Mouse (Mus musculus): ENCODE measurements around the gene Smyd2. TPM values are rescaled to one million over a fixed set of nuclear protein-coding genes. Genes with fewer than 3 reads are reported as not detected.

Smyd2 gene
- polyA plus RNA-seq, 1 experiment, result not detected

DNA sequence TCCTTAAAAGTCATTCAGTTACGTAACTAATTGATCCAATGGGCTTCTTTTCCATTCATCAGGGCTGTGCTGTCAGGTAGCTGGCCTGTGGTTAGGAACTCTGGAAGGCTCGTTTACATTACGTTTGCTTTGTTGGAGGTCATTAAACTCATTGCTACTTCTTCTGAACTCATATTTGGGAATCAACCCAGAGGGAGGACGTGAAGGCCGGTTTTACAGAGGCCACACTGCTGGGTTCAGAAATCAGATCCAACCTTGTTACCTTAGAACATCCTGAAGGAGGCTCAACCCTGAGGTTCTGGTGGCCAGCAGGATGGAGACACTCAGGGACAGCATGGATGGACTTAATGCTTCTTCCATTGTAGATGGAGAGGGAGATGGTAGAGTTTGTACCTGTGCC, 70.1 kb downstream of the Smyd2 start:
- Histone ChIP-seq H3K4me1 (ENCODE audit: control insufficient read depth, insufficient read depth, low read length) (no peaks in the 10 kb centered on the region), H3K27ac (ENCODE audit: insufficient read depth, low read depth, low read length) (no peak overlapping the region), H3K4me3 (ENCODE audit: insufficient read depth, low read depth, low read length) (no peak overlapping the region)
- 88% methylated on average over 5 of the region's 5 CpGs for WGBS
- TF ChIP-seq CTCF (IDR thresholded peaks at IDR 0.05; ENCODE audit: insufficient read depth, low read depth, low read length), result no peak
- TF ChIP-seq POLR2A (IDR thresholded peaks at IDR 0.05; ENCODE audit: insufficient read depth, low read depth, low read length), result no peak

DNA sequence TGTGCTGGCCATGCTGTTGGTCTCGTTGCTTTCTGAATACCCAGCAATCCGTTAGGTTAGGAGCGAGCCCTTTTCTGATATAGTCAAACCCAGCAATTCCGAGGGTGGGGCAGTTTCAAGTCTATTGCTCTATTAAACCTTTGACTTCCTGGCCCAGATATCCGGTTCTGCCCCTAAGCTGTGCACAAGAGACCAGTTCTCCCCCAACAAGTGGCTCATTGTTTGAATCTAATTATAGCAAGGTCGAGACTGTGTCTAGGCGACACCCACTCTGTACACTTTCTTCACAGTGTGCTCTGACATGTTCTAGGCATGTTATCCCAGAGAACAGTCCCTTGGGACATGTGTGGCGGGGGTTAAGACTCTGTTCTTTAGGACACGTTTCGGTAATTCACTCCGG, 72.6 kb downstream of the Smyd2 start:
- 73% methylated on average over 11 of the region's 11 CpGs for WGBS
- Histone ChIP-seq H3K4me3 (ENCODE audit: insufficient read depth, low read depth, low read length) (no peak overlapping the region), H3K27ac (ENCODE audit: insufficient read depth, low read depth, low read length) (no peak overlapping the region), H3K4me1 (ENCODE audit: control insufficient read depth, insufficient read depth, low read length) (no peaks in the 10 kb centered on the region)
- TF ChIP-seq CTCF (IDR thresholded peaks at IDR 0.05; ENCODE audit: insufficient read depth, low read depth, low read length), result no peak

DNA sequence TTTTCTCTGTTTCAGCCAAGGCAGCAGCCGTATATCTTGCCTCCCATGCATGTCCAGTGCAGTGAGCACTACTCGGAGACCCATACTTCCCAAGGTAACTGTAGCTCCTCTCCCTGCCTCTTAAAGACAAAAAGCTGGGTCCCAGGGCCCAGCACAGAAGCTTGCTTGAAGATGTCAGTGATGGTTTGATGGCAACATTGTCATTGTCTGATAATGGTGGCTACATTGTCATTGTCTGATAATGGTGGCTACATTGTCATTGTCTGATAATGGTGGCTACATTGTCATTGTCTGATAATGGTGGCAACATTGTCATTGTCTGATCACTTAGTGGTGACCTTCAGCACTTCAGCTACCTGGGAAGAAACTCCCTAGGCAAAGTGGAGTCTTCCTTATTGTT, 75.8 kb downstream of the Smyd2 start:
- 95% methylated on average over 2 of the region's 2 CpGs for WGBS
- no peaks in the 10 kb centered on the region for H3K4me1 ChIP-seq (ENCODE audit: control insufficient read depth, insufficient read depth, low read length)
- TF ChIP-seq CTCF (IDR thresholded peaks at IDR 0.05; ENCODE audit: insufficient read depth, low read depth, low read length) (no peak), POLR2A (IDR thresholded peaks at IDR 0.05; ENCODE audit: insufficient read depth, low read depth, low read length) (no peak)
- H3K27ac ChIP-seq (ENCODE audit: insufficient read depth, low read depth, low read length), result no peak overlapping the region
- H3K4me3 ChIP-seq (ENCODE audit: insufficient read depth, low read depth, low read length), result no peak overlapping the region

DNA sequence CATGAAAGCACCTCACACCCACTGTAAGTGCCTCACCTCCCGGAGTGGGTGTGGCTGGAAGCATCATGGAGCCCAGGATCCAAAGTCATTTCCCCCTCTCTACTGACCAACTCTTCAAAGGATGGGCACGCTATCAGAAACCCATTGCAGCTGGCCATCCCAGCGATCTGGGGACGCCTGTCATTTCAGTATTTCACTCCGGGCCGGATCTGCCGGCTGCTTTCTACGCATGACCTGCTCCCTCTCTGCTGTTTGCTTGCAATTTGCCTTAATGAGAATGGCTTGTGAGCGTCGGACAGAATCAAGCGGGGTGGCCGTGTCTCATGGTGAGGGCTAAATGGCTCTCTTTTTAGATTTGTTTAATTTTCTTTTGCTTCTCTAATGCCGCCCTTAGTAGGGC, 88.0 kb downstream of the Smyd2 start:
- WGBS, result 63% methylated on average over 13 of the region's 13 CpGs

DNA sequence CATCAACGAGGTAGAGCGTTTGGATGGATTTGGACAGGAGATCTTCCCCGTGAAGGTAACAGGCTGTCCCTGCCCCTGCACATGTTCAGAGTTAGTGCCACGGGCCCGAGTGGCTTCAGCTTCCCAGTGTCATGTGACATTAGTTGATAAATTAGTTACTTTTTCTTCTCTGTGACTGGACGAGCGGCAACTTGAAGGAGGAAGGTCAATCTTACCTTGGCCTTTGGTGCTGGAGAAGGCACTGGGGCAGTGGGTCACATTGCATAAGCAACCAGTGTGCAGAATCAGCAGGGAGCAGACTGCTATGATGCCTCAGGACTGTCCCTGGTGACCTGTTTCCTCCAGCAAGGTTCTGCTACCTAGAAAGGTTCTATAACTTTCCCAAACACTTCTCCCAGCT, 88.8 kb downstream of the Smyd2 start:
- no peak overlapping the region for H3K27ac ChIP-seq (ENCODE audit: insufficient read depth, low read depth, low read length)
- TF ChIP-seq POLR2A (IDR thresholded peaks at IDR 0.05; ENCODE audit: insufficient read depth, low read depth, low read length) (no peak), CTCF (IDR thresholded peaks at IDR 0.05; ENCODE audit: insufficient read depth, low read depth, low read length) (no peak)
- 94% methylated on average over 7 of the region's 7 CpGs for WGBS
- peaks cover 12% of the 10 kb centered on the region; the same call in 1 of the 2 replicates for H3K4me1 ChIP-seq (ENCODE audit: control insufficient read depth, insufficient read depth, low read length)
- no peak overlapping the region for H3K4me3 ChIP-seq (ENCODE audit: insufficient read depth, low read depth, low read length)

More for the DNA sequence above, 88.0 kb downstream of the Smyd2 start:
- TF ChIP-seq POLR2A (IDR thresholded peaks at IDR 0.05; ENCODE audit: insufficient read depth, low read depth, low read length) (no peak), CTCF (IDR thresholded peaks at IDR 0.05; ENCODE audit: insufficient read depth, low read depth, low read length) (no peak)
- Histone ChIP-seq H3K27ac (ENCODE audit: insufficient read depth, low read depth, low read length) (no peak overlapping the region), H3K4me3 (ENCODE audit: insufficient read depth, low read depth, low read length) (no peak overlapping the region), H3K4me1 (ENCODE audit: control insufficient read depth, insufficient read depth, low read length) (peaks cover 12% of the 10 kb centered on the region; the same call in 1 of the 2 replicates)

DNA sequence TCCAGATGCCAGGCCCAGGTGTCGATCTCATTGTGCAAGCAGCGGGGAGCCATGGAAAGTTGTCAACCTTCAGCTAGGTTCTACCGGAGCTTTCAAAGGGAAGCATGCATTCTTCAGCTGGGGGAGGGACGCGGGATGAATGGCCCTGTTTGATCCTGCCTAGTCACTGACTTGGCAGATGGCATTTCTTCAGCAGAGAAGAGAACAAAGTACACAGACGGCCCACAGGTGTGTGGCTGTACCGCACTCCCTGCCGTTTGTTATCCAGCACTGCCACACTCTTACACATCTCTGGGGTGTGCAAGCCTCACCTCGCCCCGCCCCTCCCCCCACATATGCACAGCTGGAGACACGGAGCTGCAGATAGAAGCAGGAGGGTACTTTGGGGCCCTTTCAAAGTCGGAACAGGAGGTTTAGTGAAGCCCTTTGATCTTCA, 91.3 kb downstream of the Smyd2 start:
- peaks cover 12% of the 10 kb centered on the region; the same call in 1 of the 2 replicates for H3K4me1 ChIP-seq (ENCODE audit: control insufficient read depth, insufficient read depth, low read length)
- TF ChIP-seq POLR2A (IDR thresholded peaks at IDR 0.05; ENCODE audit: insufficient read depth, low read depth, low read length) (no peak), CTCF (IDR thresholded peaks at IDR 0.05; ENCODE audit: insufficient read depth, low read depth, low read length) (no peak)
- H3K4me3 ChIP-seq (ENCODE audit: insufficient read depth, low read depth, low read length), result no peak overlapping the region
- no peak overlapping the region for H3K27ac ChIP-seq (ENCODE audit: insufficient read depth, low read depth, low read length)
- WGBS, result 33% methylated on average over 12 of the region's 12 CpGs

Other genes starting within 250 kb of the Smyd2 start
- gene Cenpf, start 234.3 kb downstream of the Smyd2 start, polyA plus RNA-seq (2012; ENCODE audit: insufficient read depth, insufficient read length, low replicate concordance, missing spikeins), result not detected in 2 replicates
- gene Ptpn14, start 194.1 kb downstream of the Smyd2 start, polyA plus RNA-seq (2012; ENCODE audit: insufficient read depth, insufficient read length, low replicate concordance, missing spikeins), result 73.8 TPM in 1 of 2 replicates, not detected in the other
- not detected in 2 replicates for gene Prox1, start 248.4 kb upstream of the Smyd2 start, polyA plus RNA-seq (2012; ENCODE audit: insufficient read depth, insufficient read length, low replicate concordance, missing spikeins)